Mouse (Mus musculus): Measurements from ENCODE around the gene Ccer1. TPM values are rescaled to one million over a fixed set of nuclear protein-coding genes. Genes with fewer than 3 reads are reported as not detected.

Ccer1 gene
- polyA plus RNA-seq (2015; fragmentation: Nextera tagmentation; extraction: Ambion mirVana): not detected in 2 replicates

DNA sequence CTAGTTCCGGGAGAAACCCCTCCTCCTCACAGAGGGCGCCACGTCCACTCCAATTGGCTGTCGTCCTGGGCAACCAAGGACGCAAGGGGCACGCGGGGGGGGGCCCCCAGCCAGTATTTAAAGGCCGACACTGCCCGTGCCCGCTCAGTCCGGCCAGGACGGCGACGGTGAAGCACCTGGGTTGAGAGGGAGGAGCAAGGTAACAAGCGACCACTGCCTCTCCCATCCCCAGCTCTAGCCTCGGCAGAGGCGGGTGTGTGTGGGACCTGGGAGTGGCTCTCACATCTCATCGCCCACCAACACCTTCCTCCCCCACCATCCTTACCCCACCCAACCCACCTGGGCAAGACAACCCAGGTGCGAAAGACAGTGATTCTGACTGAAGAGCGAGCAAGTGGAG, at the start of gene Ccer1:
Gene Ccer1, plus strand, starts transcription at position 147 of the 400 bp plus-strand sequence.
- 77% methylated on average over 20 of the region's 20 CpGs for WGBS
- no peaks in the 10 kb centered on the region for H3K4me1 ChIP-seq (replicated peaks)
- H3K27ac ChIP-seq: no peak within 1 kb of the TSS
- ATAC-seq (ENCODE audit: low FRiP score): no peak
- no peaks in the 10 kb centered on the region for H3K27me3 ChIP-seq
- no peak within 1 kb of the TSS for H3K4me3 ChIP-seq
- H3K9me3 ChIP-seq: 0 out of 2 replicates have a peak, but pooled peaks cover 4% of the 10 kb centered on the region
- no peaks in the 10 kb centered on the region for H3K36me3 ChIP-seq
- no peak within 1 kb of the TSS for H3K9ac ChIP-seq
- no peak within 1 kb of the TSS for H3K4me2 ChIP-seq

DNA sequence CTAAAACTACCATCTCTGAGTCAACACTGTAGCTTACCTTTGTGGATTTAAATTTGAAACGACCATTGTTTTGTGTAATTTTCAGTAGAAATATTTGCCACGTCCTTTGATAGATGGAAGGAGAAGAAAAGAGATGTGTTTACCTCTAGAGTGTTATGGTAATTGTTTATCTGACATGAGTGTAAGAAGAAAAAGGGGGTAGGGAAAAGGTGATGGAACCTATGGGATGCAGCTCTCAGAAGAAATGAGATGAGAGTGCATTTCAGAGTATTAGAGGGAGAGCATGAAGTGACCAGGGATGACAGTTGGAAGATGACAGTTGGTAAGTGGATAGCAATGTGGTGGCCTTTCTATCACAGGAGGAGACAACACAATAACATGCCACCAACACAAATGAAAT, 49.1 kb upstream of the Ccer1 start, which contains the start of gene Epyc:
Gene Epyc, plus strand, starts transcription at position 301 of the 400 bp plus-strand sequence.
- ATAC-seq (ENCODE audit: low FRiP score): no peak
- Histone ChIP-seq H3K9me3 (no peaks in the 10 kb centered on the region), H3K4me3 (no peak within 1 kb of the TSS), H3K4me2 (no peak within 1 kb of the TSS), H3K36me3 (no peaks in the 10 kb centered on the region), H3K4me1 (replicated peaks) (no peaks in the 10 kb centered on the region), H3K27me3 (no peaks in the 10 kb centered on the region), H3K27ac (no peak within 1 kb of the TSS), H3K9ac (no peak within 1 kb of the TSS)
- 90% methylated on average over 2 of the region's 2 CpGs for WGBS

DNA sequence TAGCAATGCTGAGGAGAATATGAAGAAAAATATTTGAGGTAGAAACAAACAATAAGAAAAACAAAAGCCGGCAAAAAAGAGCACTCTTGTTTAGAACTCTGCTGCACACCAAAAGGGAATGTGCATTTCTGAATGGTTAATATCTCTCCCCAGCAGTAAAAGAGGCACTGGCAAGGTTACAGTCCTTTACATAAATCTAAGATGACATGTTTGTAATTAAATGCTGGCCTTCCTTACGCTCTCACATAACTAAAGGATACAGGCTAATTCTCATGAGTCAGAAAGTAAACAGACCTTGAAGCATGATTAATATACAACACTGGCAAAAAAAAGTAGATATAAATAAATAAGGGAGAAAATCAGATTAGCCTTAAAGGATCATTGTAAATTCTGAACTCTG, 42.5 kb upstream of the Ccer1 start:
- Histone ChIP-seq H3K4me1 (replicated peaks) (no peaks in the 10 kb centered on the region), H3K9me3 (no peaks in the 10 kb centered on the region), H3K36me3 (no peaks in the 10 kb centered on the region), H3K4me2 (no peak overlapping the region), H3K27ac (no peak overlapping the region), H3K4me3 (no peak overlapping the region), H3K27me3 (no peaks in the 10 kb centered on the region), H3K9ac (no peak overlapping the region)
- WGBS: 72% methylated on average over 2 of the region's 2 CpGs
- ATAC-seq (ENCODE audit: low FRiP score): no peak

DNA sequence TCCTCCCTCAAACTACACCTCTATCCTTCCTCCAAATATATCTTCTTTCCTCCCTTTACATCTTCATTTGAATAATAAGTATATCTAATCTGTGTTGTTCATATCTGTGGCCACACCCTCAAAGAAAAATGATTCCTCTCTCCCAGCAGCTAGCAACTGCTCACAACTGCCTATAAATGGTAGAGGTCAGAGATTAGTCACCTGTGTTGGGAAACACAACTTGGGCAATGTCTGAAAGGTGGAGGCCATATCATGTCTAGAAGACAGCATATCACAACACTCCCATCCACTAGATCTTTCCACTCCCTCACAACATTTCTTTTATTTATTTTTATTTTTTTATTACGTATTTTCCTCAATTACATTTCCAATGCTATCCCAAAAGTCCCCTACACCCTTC, 33.4 kb upstream of the Ccer1 start:
- 84% methylated on average over 1 of the region's 1 CpGs for WGBS

GRCm38 (mm10) chr10:97668656-97669055, 24.2 kb upstream of the Ccer1 start:
- Histone ChIP-seq H3K27ac (no peak overlapping the region), H3K4me1 (replicated peaks) (no peaks in the 10 kb centered on the region), H3K27me3 (no peaks in the 10 kb centered on the region), H3K4me3 (no peak overlapping the region), H3K9ac (no peak overlapping the region), H3K36me3 (no peaks in the 10 kb centered on the region), H3K9me3 (no peaks in the 10 kb centered on the region), H3K4me2 (no peak overlapping the region)
- WGBS: 54% methylated on average over 4 of the region's 4 CpGs
- no peak for ATAC-seq (ENCODE audit: low FRiP score)

More for the DNA sequence above, 33.4 kb upstream of the Ccer1 start:
- Histone ChIP-seq H3K4me3 (no peak overlapping the region), H3K4me2 (no peak overlapping the region), H3K27ac (no peak overlapping the region), H3K9me3 (no peaks in the 10 kb centered on the region), H3K9ac (no peak overlapping the region), H3K36me3 (no peaks in the 10 kb centered on the region), H3K27me3 (no peaks in the 10 kb centered on the region), H3K4me1 (replicated peaks) (no peaks in the 10 kb centered on the region)
- ATAC-seq (ENCODE audit: low FRiP score): no peak

GRCm38 (mm10) chr10:97670202-97670601, 22.7 kb upstream of the Ccer1 start:
- Histone ChIP-seq H3K27me3 (no peaks in the 10 kb centered on the region), H3K9me3 (no peaks in the 10 kb centered on the region), H3K4me3 (no peak overlapping the region), H3K9ac (no peak overlapping the region), H3K36me3 (no peaks in the 10 kb centered on the region), H3K27ac (no peak overlapping the region), H3K4me2 (no peak overlapping the region), H3K4me1 (replicated peaks) (no peaks in the 10 kb centered on the region)
- WGBS: 75% methylated on average over 4 of the region's 4 CpGs
- ATAC-seq (ENCODE audit: low FRiP score): no peak

- Histone ChIP-seq H3K27me3 (no peaks in the 10 kb centered on the region), H3K9ac (no peak overlapping the region), H3K4me2 (no peak overlapping the region), H3K9me3 (no peaks in the 10 kb centered on the region), H3K4me3 (no peak overlapping the region), H3K36me3 (no peaks in the 10 kb centered on the region), H3K27ac (no peak overlapping the region), H3K4me1 (replicated peaks) (no peaks in the 10 kb centered on the region)
- WGBS: 85% methylated on average over 2 of the region's 2 CpGs
- no peak for ATAC-seq (ENCODE audit: low FRiP score)
Observed at GRCm38 (mm10) chr10:97673239-97673638, 19.6 kb upstream of the Ccer1 start.

GRCm38 (mm10) chr10:97682981-97683380, 9.9 kb upstream of the Ccer1 start:
- no peaks in the 10 kb centered on the region for H3K27me3 ChIP-seq
- ATAC-seq (ENCODE audit: low FRiP score): no peak
- H3K9me3 ChIP-seq: no peaks in the 10 kb centered on the region
- no peak overlapping the region for H3K4me3 ChIP-seq
- H3K4me1 ChIP-seq (replicated peaks): no peaks in the 10 kb centered on the region
- H3K36me3 ChIP-seq: no peaks in the 10 kb centered on the region
- H3K9ac ChIP-seq: no peak overlapping the region
- H3K27ac ChIP-seq: no peak overlapping the region
- no peak overlapping the region for H3K4me2 ChIP-seq

- H3K4me3 ChIP-seq: no peak overlapping the region
- H3K4me2 ChIP-seq: no peak overlapping the region
- no peak for ATAC-seq (ENCODE audit: low FRiP score)
- no peaks in the 10 kb centered on the region for H3K4me1 ChIP-seq (replicated peaks)
- H3K9me3 ChIP-seq: no peaks in the 10 kb centered on the region
- 73% methylated on average over 1 of the region's 1 CpGs for WGBS
- no peaks in the 10 kb centered on the region for H3K36me3 ChIP-seq
- no peak overlapping the region for H3K9ac ChIP-seq
- no peaks in the 10 kb centered on the region for H3K27me3 ChIP-seq
- no peak overlapping the region for H3K27ac ChIP-seq
Observed at GRCm38 (mm10) chr10:97687198-97687597, 5.7 kb upstream of the Ccer1 start.

GRCm38 (mm10) chr10:97689425-97689824, 3.4 kb upstream of the Ccer1 start:
- Histone ChIP-seq H3K9me3 (0 out of 2 replicates have a peak, but pooled peaks cover 4% of the 10 kb centered on the region), H3K4me2 (no peak overlapping the region), H3K36me3 (no peaks in the 10 kb centered on the region), H3K27ac (no peak overlapping the region), H3K4me3 (no peak overlapping the region), H3K4me1 (replicated peaks) (no peaks in the 10 kb centered on the region), H3K27me3 (no peaks in the 10 kb centered on the region), H3K9ac (no peak overlapping the region)
- ATAC-seq (ENCODE audit: low FRiP score): no peak
- 79% methylated on average over 3 of the region's 3 CpGs for WGBS

DNA sequence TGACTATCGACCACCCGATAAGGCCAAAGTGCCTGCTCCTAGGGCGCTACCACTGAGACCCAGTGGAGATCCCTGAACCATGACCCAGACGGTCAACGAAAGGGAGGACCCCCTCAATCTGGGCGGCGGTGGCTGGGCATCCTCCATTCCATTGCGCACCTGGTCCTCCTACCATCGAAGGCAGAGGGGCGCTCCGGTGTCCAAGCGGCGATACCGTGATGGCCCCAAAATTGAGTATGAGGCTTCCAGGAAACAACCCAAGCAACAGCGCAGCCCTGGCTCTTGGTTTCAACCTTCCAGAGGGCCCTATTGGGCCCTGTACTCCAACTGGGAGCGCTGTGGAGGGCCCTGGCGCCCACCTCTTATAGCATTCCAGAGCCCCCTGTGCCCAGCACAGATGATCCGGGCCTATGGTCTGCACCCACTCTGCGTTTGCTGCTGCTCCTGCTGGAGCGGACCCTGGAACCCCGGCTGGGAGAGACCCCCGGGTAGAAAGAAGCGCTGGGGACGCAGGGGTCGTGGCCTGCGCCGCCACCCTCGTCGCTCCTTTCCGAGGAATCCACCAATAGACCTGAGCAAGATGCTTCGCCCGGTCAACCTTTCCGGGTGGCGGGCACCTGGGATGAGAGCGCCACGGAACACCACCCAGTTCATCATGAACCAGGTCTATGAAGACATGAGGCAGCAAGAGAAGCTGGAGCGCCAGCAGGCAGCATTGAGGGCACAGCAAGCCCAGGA, 708 bp downstream of the Ccer1 start:
- ATAC-seq (ENCODE audit: low FRiP score): no peak
- Histone ChIP-seq H3K36me3 (no peaks in the 10 kb centered on the region), H3K4me1 (replicated peaks) (no peaks in the 10 kb centered on the region), H3K27ac (no peak overlapping the region), H3K27me3 (no peaks in the 10 kb centered on the region), H3K9me3 (0 out of 2 replicates have a peak, but pooled peaks cover 4% of the 10 kb centered on the region), H3K9ac (no peak overlapping the region), H3K4me2 (no peak overlapping the region), H3K4me3 (no peak overlapping the region)
- WGBS: 91% methylated on average over 37 of the region's 37 CpGs

DNA sequence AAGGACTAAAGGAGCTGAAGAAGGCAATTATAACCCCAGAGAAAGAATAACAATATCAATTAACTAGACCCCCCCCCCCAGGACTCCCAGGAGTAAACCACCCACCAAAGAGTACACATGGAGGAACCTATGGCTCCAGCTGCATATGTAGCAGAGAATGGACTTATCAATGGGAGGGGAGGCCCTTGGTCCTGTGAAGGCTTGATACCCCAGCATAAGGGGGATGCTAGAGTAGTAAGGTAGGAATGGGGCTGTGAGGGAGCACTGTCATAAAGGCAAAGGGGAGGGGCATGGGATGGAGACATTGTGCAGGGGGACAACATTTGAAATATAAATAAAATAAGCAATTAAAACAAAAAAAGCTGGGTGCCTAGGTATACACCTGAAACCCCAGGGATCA, 9.5 kb downstream of the Ccer1 start:
- Histone ChIP-seq H3K4me1 (replicated peaks) (no peaks in the 10 kb centered on the region), H3K9ac (no peak overlapping the region), H3K36me3 (no peaks in the 10 kb centered on the region), H3K27ac (no peak overlapping the region), H3K4me2 (no peak overlapping the region), H3K27me3 (no peaks in the 10 kb centered on the region), H3K4me3 (no peak overlapping the region), H3K9me3 (no peaks in the 10 kb centered on the region)
- no peak for ATAC-seq (ENCODE audit: low FRiP score)

GRCm38 (mm10) chr10:97704562-97704961, 11.7 kb downstream of the Ccer1 start:
- H3K27me3 ChIP-seq: no peaks in the 10 kb centered on the region
- H3K9me3 ChIP-seq: no peaks in the 10 kb centered on the region
- ATAC-seq (ENCODE audit: low FRiP score): no peak
- H3K36me3 ChIP-seq: no peaks in the 10 kb centered on the region
- H3K4me2 ChIP-seq: no peak overlapping the region
- no peak overlapping the region for H3K9ac ChIP-seq
- no peaks in the 10 kb centered on the region for H3K4me1 ChIP-seq (replicated peaks)
- WGBS: 56% methylated on average over 1 of the region's 1 CpGs
- H3K27ac ChIP-seq: no peak overlapping the region
- H3K4me3 ChIP-seq: no peak overlapping the region

Data from hindbrain, embryonic 13.5 days (tissue).